Mouse (Mus musculus) CH12.LX (cell line): ENCODE measurements around the gene Wdr5. TPM values are rescaled to one million over a fixed set of nuclear protein-coding genes. Genes with fewer than 3 reads are reported as not detected.
"Not testable (repeated sequence)": the region's sequence is repeated elsewhere in the genome, so short reads cannot be mapped to it uniquely, and the experiment has no call there.

Experiments used
- DNase-seq: peaks from one replicate; pipeline ENCODE4 v3.0.0-alpha.2; 2013; ENCODE audit errors: extremely low read depth
- H3K27ac ChIP-seq: 2 replicates; pipeline ENCODE4 v1.5.1; 2012; ENCODE audit warnings: low read depth, mild to moderate bottlenecking, control low read depth, moderate library complexity; ENCODE audit not compliant: insufficient read depth
- H3K27me3 ChIP-seq: replicated peaks from 2 replicates; pipeline ENCODE3; 2012; ENCODE audit warnings: inconsistent platforms
- H3K36me3 ChIP-seq, 2 experiments: replicated peaks in 1 of 2; 2 replicates each; pipeline versions ENCODE3 to v1.6.1; 2012; ENCODE audit warnings: inconsistent platforms in 1 of 2, low read length in 1 of 2, mild to moderate bottlenecking in 1 of 2, mixed read lengths in 1 of 2, moderate library complexity in 1 of 2; ENCODE audit not compliant: control insufficient read depth in 1 of 2, insufficient read depth in 1 of 2
- H3K4me1 ChIP-seq, 2 experiments: 2 replicates each; pipeline ENCODE4 v1.6.1; 2012; ENCODE audit warnings: inconsistent platforms in 1 of 2, moderate library complexity in 1 of 2; ENCODE audit not compliant: insufficient read depth in 2 of 2, control insufficient read depth in 1 of 2
- H3K4me2 ChIP-seq: 2 replicates; pipeline ENCODE4 v1.6.1; 2012; ENCODE audit warnings: low read depth, mild to moderate bottlenecking, control low read depth; ENCODE audit not compliant: poor library complexity, insufficient read depth, severe bottlenecking
- H3K4me3 ChIP-seq, 3 experiments: fragments of 150-350 bp in 1 of 3; sonication (generic) in 1 of 3; replicated peaks in 1 of 3; 2 replicates each; pipeline versions ENCODE3 to v1.5.1; 2011 to 2012; ENCODE audit warnings: low read depth in 2 of 3, low read length in 2 of 3, mild to moderate bottlenecking in 2 of 3, moderate library complexity in 2 of 3, control low read depth in 1 of 3, improper control_type of control experiment in 1 of 3, inconsistent platforms in 1 of 3, mixed read lengths in 1 of 3; ENCODE audit not compliant: poor library complexity in 1 of 3
- H3K79me2 ChIP-seq: replicated peaks from 2 replicates; pipeline ENCODE4 v1.6.1; 2012; ENCODE audit warnings: mild to moderate bottlenecking, moderate library complexity; ENCODE audit not compliant: control insufficient read depth, poor library complexity, insufficient read depth, severe bottlenecking; ENCODE audit errors: extremely low read depth
- H3K9ac ChIP-seq: 2 replicates; pipeline ENCODE4 v1.6.1; 2012; ENCODE audit warnings: low read depth, mild to moderate bottlenecking, control low read depth, moderate library complexity; ENCODE audit not compliant: insufficient read depth
- H3K9me3 ChIP-seq: replicated peaks from 2 replicates; pipeline ENCODE3; 2012; ENCODE audit warnings: low read length, inconsistent platforms, mixed read lengths
- CHD1 ChIP-seq: IDR thresholded peaks from 2 replicates; pipeline ENCODE4 v1.6.1; 2012; ENCODE audit warnings: low read depth, low read length, improper control_type of control experiment, inconsistent platforms
- GABPA ChIP-seq: IDR thresholded peaks from 2 replicates; pipeline ENCODE4 v1.6.1; 2012; ENCODE audit warnings: low read depth, low read length, improper control_type of control experiment, inconsistent platforms; ENCODE audit not compliant: insufficient replicate concordance
- KAT2A ChIP-seq: IDR thresholded peaks from 2 replicates; pipeline ENCODE4 v1.6.1; 2012; ENCODE audit warnings: low read length, improper control_type of control experiment, inconsistent platforms; ENCODE audit not compliant: insufficient replicate concordance
- MAZ ChIP-seq: IDR thresholded peaks from 2 replicates; pipeline ENCODE4 v1.6.1; 2012; ENCODE audit warnings: low read depth, mild to moderate bottlenecking, inconsistent platforms, low read length, improper control_type of control experiment, moderate library complexity
- NELFE ChIP-seq: IDR thresholded peaks from 2 replicates; pipeline ENCODE4 v1.6.1; 2011; ENCODE audit warnings: low read depth, low read length, improper control_type of control experiment
- NRF1 ChIP-seq: IDR thresholded peaks from 2 replicates; pipeline ENCODE4 v1.6.1; 2014; ENCODE audit warnings: low read depth, mild to moderate bottlenecking, inconsistent platforms, low read length, improper control_type of control experiment, moderate library complexity
- RAD21 ChIP-seq: IDR thresholded peaks from 2 replicates; pipeline ENCODE4 v1.6.1; 2011; ENCODE audit warnings: low read depth, mild to moderate bottlenecking, low read length, improper control_type of control experiment, moderate library complexity
- TCF12 ChIP-seq: IDR thresholded peaks from 2 replicates; pipeline ENCODE4 v1.6.1; 2014; ENCODE audit warnings: low read depth, mild to moderate bottlenecking, inconsistent platforms, low read length, improper control_type of control experiment
- UBTF ChIP-seq: IDR thresholded peaks from 2 replicates; pipeline ENCODE4 v1.6.1; 2012; ENCODE audit warnings: low read depth, mild to moderate bottlenecking, inconsistent platforms, low read length, improper control_type of control experiment, moderate library complexity
- USF1 ChIP-seq: IDR thresholded peaks from 2 replicates; pipeline ENCODE4 v1.6.1; 2014; ENCODE audit warnings: low read depth, mild to moderate bottlenecking, inconsistent platforms, low read length, improper control_type of control experiment
- ZKSCAN1 ChIP-seq: IDR thresholded peaks from 2 replicates; pipeline ENCODE4 v1.6.1; 2012; ENCODE audit warnings: low read depth, inconsistent platforms, low read length, improper control_type of control experiment, borderline replicate concordance
- ZMIZ1 ChIP-seq: IDR thresholded peaks from 2 replicates; pipeline ENCODE4 v1.6.1; 2012; ENCODE audit warnings: low read depth, mild to moderate bottlenecking, inconsistent platforms, low read length, improper control_type of control experiment
- dilution Hi-C: fragments of 300-500 bp; cut with MboI; formaldehyde crosslinking; loops from 2 replicates; pipeline ENCODE4 v1.14.3; 2020; ENCODE audit warnings: low sequenced_read_pairs; ENCODE audit not compliant: extremely low pct_unique_long_range_greater_than_20kb, extremely low pct_ligation_motif_present
- in situ Hi-C: fragments of 300-500 bp; cut with MboI; formaldehyde crosslinking; loops from 3 replicates; pipeline ENCODE4 v1.14.3; 2019; ENCODE audit warnings: low sequenced_read_pairs, low pct_ligation_motif_present, low pct_unique_long_range_greater_than_20kb, mixed read lengths
- polyA plus RNA-seq: library from polyadenylated mRNA; unstranded; fragments of >175 nt; gene quantifications from 2 replicates; pipeline ENCODE4 v1.2.1, GENCODE M21; 2012; ENCODE audit warnings: low read depth; ENCODE audit not compliant: insufficient read length
- total RNA-seq, 2 experiments: library from RNA; depleted of rRNA; stranded (reverse); fragments of 300-350 nt in 1 of 2; fragments of >200 nt in 1 of 2; gene quantifications; 2 replicates each; pipeline ENCODE4 v1.2.3; 2012 to 2014

Gene Wdr5
- total and polyA plus RNA-seq, 3 experiments = 33.9 to 56.0 (median 54.8) TPM

DNA sequence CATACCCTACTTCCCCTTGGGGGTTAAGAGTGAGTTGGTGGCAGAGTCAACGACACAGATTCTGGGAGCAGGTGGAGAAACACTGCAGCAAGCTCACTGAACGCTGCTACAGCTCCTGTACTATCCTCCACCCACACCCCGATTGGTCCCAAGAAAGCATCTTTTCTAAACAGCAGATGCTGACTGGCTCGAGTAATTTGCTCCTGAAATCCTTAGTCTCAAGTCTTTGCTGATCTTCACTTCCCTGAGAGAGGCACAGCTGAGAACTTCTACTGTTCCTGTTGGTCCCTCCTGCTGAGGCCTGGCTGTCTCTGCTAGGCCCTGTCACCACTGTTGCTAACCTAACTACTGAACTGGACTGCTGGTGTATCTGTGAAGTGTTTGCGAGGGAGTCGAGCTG is 29.7 kb downstream of the Wdr5 start:
- H3K79me2 ChIP-seq = no peaks in the 10 kb centered on the region
- H3K27me3 ChIP-seq = no peaks in the 10 kb centered on the region
- no peak overlapping the region for H3K4me2 ChIP-seq
- H3K9me3 ChIP-seq = peaks cover 21% of the 10 kb centered on the region
- H3K9ac ChIP-seq = no peak overlapping the region
- no peak overlapping the region for H3K27ac ChIP-seq
- TF ChIP-seq NELFE (no peak), UBTF (no peak), ZKSCAN1 (no peak), ZMIZ1 (no peak), GABPA (no peak), RAD21 (no peak), TCF12 (no peak), USF1 (no peak), MAZ (no peak), KAT2A (no peak), NRF1 (no peak), CHD1 (no peak)
- peaks cover 0 to 9% of the 10 kb centered on the region in 2 experiments for H3K36me3 ChIP-seq
- no peak for DNase-seq
- in situ Hi-C loops = no loop called here
- H3K4me3 ChIP-seq = no peak overlapping the region
- H3K4me1 ChIP-seq = peaks cover 5 to 12% of the 10 kb centered on the region in 2 experiments; a peak in 3 of 4 replicates
- dilution Hi-C loops = no loop called here

DNA sequence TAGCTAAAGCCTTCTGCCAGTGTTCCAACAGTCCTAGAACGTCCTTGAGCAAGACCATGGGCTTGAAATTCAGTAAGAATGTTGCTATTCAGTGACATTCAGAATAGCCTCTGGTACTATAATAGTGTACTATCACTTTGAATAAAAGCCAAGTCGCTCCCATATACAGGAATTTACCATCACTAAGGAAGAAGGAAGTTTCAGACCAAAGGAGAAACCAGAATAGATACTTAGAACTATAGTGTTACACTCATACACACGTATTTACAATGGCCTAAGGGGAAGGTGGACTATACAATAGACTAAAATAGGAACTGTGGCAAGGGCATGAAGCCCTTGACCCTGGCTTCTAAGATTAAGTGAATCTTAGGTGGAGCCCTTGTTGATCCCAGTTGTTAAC is 30.6 kb downstream of the Wdr5 start:
- H3K27ac ChIP-seq, H3K79me2 ChIP-seq, DNase-seq, H3K4me3 ChIP-seq, H3K9ac ChIP-seq, H3K27me3 ChIP-seq, H3K36me3 ChIP-seq, dilution Hi-C loops, in situ Hi-C loops, H3K4me2 ChIP-seq: not testable (repeated sequence)
- Histone ChIP-seq H3K4me1 (peaks cover 4 to 10% of the 10 kb centered on the region in 2 experiments; a peak in 3 of 4 replicates), H3K9me3 (peaks cover 21% of the 10 kb centered on the region)

DNA sequence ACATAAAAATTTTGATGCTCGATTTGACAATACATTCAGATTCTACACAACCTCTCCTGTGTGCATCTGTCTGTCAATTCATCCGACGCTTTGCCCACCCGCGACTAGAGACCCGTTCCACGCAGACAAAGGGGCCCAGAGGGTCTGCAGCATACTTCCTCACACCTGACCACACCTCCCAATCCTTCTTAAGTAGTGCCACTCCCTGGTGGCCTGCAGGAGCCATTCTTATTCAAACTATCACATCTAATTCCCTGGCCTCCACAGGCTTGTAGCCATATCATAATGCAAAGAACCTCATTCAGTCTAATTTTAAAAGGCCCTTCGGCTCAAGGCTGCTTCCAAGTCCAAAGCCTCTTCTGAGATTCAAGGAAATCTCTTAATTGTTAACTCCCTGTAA is 31.1 kb downstream of the Wdr5 start:
- not testable (repeated sequence) for H3K27ac ChIP-seq

More for the DNA sequence above, 31.1 kb downstream of the Wdr5 start:
- DNase-seq, dilution Hi-C loops, H3K79me2 ChIP-seq, H3K4me2 ChIP-seq, H3K27me3 ChIP-seq, H3K9ac ChIP-seq, H3K36me3 ChIP-seq, H3K4me1 ChIP-seq, H3K4me3 ChIP-seq, in situ Hi-C loops: not testable (repeated sequence)
- H3K9me3 ChIP-seq = peaks cover 21% of the 10 kb centered on the region
